Mouse (Mus musculus): ENCODE measurements around the gene Elovl1. TPM values are rescaled to one million over a fixed set of nuclear protein-coding genes. Genes with fewer than 3 reads are reported as not detected.

Gene Elovl1
- polyA plus RNA-seq, 1 experiment from 2014 or later: 25.9 TPM

Other genes with a start within 250 kb of the Elovl1 start
- gene Kdm4a, start 248.1 kb upstream of the Elovl1 start, polyA plus RNA-seq (2015; fragmentation: Nextera tagmentation; extraction: Ambion mirVana): 61.5 and 65.7 TPM in 2 replicates
- 77.0 and 81.6 TPM in 2 replicates for gene Ptprf, start 136.7 kb upstream of the Elovl1 start, polyA plus RNA-seq (2015; fragmentation: Nextera tagmentation; extraction: Ambion mirVana)
- 10.2 and 11.6 TPM in 2 replicates for gene Szt2, start 18.8 kb upstream of the Elovl1 start, polyA plus RNA-seq (2015; fragmentation: Nextera tagmentation; extraction: Ambion mirVana)
- 113 and 116 TPM in 2 replicates for gene Med8, start 18.8 kb upstream of the Elovl1 start, polyA plus RNA-seq (2015; fragmentation: Nextera tagmentation; extraction: Ambion mirVana)
- 87.8 and 113 TPM in 2 replicates for gene Cdc20, start 9.3 kb downstream of the Elovl1 start, polyA plus RNA-seq (2015; fragmentation: Nextera tagmentation; extraction: Ambion mirVana)
- 0.22 TPM in 1 of 2 replicates, not detected in the other for gene Mpl, start 29.4 kb downstream of the Elovl1 start, polyA plus RNA-seq (2015; fragmentation: Nextera tagmentation; extraction: Ambion mirVana)
- gene Tie1, start 62.0 kb downstream of the Elovl1 start, polyA plus RNA-seq (2015; fragmentation: Nextera tagmentation; extraction: Ambion mirVana): 12.7 and 14.1 TPM in 2 replicates
- gene 2610528J11Rik, start 98.9 kb downstream of the Elovl1 start, polyA plus RNA-seq (2015; fragmentation: Nextera tagmentation; extraction: Ambion mirVana): 0.26 TPM in 1 of 2 replicates, not detected in the other
- gene Tmem125, start 116.0 kb downstream of the Elovl1 start, polyA plus RNA-seq (2015; fragmentation: Nextera tagmentation; extraction: Ambion mirVana): 0.21 TPM in 1 of 2 replicates, not detected in the other
- gene Cfap57, start 192.7 kb downstream of the Elovl1 start, polyA plus RNA-seq (2015; fragmentation: Nextera tagmentation; extraction: Ambion mirVana): 0.72 and 1.3 TPM in 2 replicates
- 138 and 150 TPM in 2 replicates for gene Ebna1bp2, start 192.7 kb downstream of the Elovl1 start, polyA plus RNA-seq (2015; fragmentation: Nextera tagmentation; extraction: Ambion mirVana)
- gene Olfr62, start 230.9 kb downstream of the Elovl1 start, polyA plus RNA-seq (2015; fragmentation: Nextera tagmentation; extraction: Ambion mirVana): not detected in 2 replicates